Mouse (Mus musculus): ENCODE results near the gene Hipk3.

Hipk3 gene
- long read RNA-seq, experiment 1, partial matches to known transcripts: 1 of 8 reads
- long read RNA-seq, experiment 1, other reads (novel, unspliced or antisense): 7 of 8 reads
- long read RNA-seq, experiment 2, partial matches to known transcripts: 1 of 8 reads
- long read RNA-seq, experiment 2, other reads (novel, unspliced or antisense): 7 of 8 reads

DNA sequence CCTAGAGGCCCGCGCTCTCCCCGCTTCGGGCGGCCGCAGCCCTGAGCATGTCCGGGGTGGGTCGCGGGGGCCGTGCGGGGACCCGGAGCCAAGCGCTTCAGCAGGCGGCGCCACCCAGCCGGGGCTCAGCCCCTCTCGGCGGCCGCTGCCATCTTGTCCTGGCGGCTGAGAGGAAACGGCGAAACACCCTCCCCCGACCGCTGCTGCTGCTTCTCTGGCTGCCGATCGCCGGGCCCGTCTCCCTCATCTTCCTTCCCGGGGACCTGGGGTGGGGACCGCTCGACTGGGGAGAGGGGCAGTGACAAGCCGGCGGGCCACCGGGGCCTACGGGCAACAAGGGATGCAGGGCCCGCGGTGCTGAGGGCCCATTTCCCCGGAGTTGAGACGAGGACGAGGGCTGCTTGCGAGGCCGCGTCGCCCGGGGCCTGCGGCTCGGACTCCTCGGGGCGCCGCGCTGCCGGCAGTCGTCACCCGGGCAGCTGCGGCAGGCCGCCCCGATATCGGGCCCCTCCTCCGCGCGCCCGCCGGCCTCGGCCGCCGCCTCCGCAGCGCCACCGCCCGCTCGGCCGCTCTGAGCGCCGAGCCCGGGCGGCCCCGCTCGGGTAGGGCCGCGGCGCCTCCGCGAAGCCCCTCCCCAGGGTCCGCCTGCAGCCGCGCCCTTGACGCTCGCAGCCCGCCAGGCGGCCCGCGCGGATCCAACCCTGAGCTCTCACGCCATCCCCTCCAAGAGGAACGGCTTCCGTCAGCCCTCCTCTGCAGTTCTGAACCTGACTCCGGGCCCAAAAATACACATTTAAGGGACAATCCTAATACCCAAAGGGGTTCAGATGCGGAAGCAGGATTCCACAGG is at the start of gene Hipk3:
TSS of gene Hipk3 (minus strand) at position 496 of the 850 bp plus-strand sequence.
- intact Hi-C loops (cut with DNase I): loop anchor here (5.0 kb wide), 2 partner anchors 47 to 98 kb away; partner anchors contain the start of gene Cstf3

DNA sequence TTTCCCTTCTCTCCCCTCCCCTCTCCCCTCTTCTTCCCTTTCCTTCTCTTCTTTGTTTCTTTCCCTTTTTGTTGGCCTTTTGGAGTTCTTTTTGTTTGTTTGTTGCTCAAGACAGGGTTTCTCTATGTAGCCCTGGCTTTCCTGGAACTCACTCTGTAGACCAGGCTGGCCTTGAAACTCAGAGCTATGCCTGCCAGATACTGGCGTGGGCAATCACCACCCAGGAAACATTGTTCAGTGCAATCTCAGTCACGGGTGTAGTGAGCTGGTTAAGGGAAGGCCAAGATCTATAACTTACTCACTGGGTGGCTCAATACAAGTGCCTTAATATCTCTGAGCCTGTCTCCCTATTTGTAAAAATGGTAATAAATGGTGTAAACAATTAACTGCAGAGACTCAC is 46.0 kb upstream of the Hipk3 start:
- intact Hi-C loops (cut with DNase I): no loop called here

DNA sequence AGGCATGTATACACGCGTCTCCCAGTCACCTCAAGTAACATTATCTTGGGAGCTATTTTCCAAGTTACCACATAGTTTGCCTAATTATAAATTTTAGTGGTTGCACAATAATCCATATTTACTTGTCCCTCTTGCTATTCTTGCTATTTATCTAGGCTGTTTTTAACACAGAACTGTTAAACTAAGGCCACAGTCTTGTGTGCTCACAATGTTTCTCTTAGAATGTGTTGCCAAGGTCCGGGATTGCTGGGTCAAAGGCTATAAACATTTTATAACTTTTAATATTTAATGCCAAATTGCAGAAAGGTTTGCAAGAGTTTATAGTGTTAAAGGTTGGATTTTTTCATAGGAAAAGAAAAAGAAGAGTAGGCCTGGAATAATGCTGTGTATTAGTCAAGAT is 40.5 kb upstream of the Hipk3 start:
- intact Hi-C loops (cut with DNase I): no loop called here

DNA sequence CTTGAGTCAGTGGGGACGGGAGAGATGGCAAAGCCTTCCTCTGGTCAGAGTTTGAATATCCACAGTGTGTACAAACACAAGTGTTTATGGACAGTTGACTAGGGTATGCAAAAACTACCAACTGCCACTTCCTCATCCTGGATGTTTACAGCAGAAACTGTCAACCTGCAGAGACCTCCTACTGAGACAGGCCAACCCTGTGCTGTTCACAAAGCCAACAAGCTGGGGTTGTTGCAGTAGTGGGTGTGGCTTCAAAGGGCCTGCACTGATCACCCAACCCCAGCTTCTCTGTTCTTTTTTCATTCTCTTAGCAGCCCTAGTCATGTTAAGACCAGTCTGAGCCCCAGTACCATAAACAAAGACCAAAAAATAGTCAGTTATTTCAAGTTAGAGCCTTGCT is 38.3 kb upstream of the Hipk3 start:
- intact Hi-C loops (cut with DNase I): no loop called here

DNA sequence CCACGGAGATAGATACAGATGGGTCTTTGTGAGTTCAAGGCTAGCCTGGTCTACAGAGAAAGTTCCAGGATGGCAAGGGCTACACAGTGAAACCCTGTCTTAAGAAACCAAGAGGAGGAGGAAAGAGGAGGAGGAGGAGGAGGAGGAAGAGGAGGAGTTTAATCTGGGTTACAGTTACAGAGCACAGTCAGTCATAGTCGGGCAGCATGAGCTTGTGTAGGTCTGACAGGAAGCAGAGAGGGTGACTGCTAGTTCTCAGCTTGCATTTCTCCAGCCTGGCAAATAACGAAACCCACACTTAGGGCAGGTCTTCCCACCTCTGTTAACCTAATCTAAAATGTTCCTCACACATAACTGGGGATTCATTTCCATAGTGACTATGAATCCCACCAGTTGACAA is 32.3 kb upstream of the Hipk3 start:
- intact Hi-C loops (cut with DNase I): no loop called here

DNA sequence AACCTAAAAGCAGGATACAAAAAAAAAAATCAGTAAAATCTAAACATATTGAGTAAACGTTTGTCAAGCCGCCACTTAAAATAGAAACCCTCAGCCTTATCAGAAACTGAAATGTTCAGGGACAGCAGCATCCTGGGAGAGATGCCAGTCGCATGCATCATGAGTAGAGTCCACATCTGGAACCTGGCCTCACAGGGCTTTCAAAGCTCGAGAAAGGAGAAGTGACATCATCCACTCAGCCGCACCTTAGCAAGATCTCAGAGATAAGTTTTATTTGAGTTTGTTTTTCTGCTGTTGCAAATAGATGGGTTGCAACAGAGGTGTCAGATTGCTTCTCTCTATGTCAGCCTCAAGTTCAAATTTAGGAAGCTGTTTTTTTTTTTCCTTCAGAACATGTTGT is 31.3 kb upstream of the Hipk3 start:
- intact Hi-C loops (cut with DNase I): no loop called here

DNA sequence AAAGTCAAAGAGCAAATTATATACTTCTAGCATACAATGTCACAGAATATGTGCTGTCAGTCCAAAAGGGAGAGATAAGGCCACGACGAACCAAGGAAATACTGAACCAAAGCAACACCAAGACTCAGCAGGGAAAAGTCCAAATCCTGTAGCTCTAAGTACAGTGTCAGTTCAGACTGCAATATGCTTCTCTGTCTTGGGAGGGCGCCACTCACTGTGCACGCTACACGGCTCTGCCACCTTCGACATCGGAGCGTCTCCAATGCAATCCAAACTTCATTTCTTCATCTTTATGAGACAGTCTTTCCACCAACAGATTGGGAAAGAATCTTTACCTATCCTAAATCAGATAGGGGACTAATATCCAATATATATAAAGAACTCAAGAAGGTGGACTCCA is 17.4 kb upstream of the Hipk3 start:
- intact Hi-C loops (cut with DNase I): no loop called here

DNA sequence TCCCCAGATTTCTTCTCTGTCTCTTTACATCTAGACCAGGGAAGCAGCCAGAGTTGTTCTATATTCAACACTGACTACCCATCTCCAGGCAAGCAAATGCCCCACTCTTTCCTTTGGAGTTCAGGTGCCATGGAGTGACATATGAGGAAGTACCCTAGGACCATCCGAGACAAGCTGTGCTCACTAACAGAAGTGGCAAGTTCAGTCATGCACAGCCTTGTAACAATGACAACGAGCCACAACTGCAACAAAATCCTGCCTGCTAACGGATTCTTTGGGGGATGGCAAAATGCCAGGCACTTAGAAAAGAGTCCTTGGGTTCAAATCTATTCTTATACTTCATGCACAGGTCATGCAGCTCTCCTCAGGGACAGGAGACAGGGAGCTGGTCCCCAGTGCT is 8.1 kb upstream of the Hipk3 start:
- intact Hi-C loops (cut with DNase I): no loop called here

DNA sequence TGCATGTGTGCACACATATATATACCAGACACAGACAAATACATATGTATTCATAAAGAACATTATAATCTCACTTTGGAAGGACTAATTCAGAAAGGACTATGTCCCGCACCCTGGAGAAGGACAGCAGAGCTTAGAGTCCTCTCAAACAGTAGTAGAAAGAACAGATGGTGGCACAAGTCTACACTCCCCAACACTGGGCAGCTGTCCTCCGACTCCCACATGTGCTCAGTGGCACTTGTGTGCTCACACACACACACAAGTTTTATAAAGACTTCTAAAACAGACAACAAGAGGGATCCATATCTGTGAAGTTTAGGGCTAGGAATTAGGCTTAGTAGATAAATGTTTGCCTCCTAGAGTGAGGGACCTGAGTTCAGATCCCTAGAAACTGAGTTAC is 6.8 kb upstream of the Hipk3 start:
- intact Hi-C loops (cut with DNase I): no loop called here

DNA sequence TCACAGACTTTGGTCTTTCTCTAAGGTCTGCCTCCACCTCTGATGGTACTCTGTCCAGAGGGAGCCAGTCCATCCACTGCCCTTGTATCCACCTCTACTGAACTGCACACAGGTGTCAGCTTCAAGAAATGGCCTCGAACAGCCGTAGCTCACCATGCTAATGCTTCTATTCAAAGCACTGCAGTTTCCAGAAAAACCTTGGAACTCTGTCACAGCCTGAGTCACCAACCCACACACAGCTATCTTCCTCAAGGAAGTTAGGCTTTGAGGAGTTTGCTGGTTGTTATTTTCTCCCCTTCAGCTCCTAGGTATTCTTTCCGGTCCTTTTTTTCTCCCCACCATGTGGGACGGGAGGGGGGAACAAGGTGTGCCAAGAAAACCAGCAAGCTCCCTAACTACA is 3.5 kb upstream of the Hipk3 start:
- intact Hi-C loops (cut with DNase I): no loop called here

DNA sequence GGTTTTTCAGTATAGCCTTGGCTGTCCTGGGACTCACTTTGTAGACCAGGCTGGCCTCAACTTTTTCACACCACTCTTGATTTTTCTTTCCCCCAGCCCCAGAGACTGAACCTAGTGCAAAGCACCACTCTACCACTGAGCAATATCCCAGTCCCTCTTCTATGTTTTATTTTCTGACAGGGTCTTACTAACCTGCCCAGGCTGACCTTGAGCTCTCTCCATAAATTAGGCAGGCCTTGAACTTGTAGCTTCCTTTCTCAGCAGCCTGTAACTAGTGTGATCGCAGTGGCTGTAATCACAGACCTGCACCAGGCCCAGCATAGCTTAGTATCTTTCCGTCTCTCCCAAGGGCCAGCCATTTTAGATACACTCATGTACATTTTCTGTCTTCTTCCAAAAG is 3.0 kb upstream of the Hipk3 start:
- intact Hi-C loops (cut with DNase I): no loop called here

DNA sequence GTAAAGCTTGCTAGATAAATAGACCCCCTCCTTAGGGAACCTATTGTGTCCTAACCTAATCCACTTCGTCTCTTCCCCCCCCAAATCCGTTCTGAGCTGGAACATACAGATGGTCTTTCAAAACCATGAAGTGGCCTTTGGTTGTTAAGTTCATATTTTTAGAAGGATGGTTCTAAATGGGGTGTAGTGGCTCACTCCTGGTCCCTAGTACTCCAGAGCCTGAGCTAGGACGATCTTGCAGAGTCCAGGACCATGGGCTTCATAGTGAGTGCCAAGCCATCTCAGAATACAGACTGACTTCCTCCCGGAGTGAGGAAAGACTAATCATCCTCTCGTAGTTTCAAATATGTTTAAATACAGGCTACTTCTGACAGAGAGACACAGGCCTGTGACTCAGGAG is 2.0 kb upstream of the Hipk3 start:
- intact Hi-C loops (cut with DNase I): no loop called here

DNA sequence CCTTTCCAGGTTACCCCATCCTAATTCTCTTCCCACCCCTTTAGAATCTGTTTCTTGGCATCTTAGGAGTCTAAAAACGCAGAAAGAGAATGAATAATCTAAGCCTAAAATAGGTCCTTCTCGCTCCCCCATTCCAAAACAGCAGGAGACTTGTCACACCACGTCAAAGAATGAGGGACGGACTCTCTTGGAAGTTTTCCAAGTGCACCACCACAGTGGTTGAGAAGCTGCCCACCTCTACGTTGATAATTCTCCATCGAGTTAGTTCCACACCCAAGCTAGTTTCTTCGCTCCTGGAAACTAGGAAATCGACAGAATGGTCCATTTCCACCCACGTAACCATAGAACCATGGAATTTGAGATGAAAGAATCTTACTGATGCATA is 547 bp upstream of the Hipk3 start:
- intact Hi-C loops (cut with DNase I): loop anchor here (5.0 kb wide), 2 partner anchors 47 to 98 kb away; partner anchors contain the start of gene Cstf3

DNA sequence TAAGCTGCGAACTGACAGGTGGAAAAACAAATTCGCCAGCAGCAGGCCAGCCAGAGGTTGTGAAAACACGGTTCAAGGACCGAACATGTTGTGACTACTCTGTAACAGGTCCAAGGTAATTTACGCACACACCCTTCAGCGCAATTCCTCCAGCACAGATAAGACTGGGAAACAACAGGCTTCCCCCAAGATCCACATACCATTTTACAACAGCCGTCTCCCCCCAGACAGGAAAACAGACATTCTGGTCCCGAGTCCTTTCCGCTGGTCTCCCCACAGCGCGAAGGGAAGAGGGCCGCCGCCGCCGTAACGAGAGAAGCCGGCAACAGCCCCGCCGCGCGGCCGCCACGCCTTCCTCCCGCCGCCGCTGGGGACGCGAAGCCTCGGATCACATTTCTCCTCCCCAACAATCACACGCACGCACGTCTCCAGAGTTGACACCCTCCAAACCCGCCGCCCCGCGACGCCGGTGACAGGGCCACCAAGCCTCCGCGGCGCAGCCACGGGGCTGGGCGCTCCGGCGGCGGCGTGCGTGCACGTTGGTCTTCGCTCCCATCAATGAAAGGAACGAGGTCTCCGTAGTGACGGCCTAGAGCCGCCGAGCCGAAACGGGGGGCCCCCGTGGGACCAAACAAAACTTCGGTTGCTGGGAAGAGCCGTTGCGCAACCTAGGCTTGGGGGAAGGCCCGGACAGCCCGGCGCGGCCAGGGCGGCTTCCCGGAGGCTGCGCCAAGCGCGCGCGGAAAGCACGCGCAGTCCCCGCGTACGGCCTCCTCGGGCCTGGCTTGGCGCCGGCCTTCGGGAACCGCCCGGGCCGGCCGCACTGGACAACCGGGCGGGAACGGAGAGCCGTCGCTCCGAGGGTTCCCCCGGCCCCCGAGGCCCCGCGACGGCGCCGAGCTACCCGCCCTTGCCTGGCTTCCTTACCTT is 960 bp downstream of the Hipk3 start:
- intact Hi-C loops (cut with DNase I): loop anchor here (5.0 kb wide), 2 partner anchors 46 to 99 kb away; partner anchors contain the start of gene Cstf3

DNA sequence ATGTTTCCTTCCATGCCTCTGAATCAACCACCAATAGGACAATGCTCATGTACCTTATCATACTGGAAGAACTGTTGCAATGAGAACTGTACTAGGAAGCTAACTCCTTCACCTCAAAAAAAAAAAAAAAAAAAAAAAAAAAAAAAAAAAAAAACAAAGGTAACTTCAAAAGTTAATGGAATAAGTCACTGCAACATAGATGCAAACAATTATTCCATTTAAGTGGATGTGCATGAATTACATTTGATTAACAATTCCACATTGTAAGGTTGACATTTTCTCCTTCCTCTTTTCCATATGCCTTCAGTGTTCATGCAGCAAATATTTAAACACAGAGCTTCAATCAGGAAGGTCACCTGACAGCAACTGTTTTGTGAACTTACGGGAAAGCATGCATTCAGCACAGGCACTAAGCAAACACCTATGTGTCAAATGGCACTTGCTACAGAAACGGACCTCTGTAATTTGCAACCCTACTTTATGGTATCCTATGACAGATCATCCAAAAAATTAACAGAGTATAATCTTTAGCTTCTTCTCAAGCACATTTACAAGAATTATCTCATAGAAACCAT is 2.9 kb downstream of the Hipk3 start:
- intact Hi-C loops (cut with DNase I): loop anchor here (5.0 kb wide), 2 partner anchors 44 to 101 kb away; partner anchors contain the start of gene Cstf3

DNA sequence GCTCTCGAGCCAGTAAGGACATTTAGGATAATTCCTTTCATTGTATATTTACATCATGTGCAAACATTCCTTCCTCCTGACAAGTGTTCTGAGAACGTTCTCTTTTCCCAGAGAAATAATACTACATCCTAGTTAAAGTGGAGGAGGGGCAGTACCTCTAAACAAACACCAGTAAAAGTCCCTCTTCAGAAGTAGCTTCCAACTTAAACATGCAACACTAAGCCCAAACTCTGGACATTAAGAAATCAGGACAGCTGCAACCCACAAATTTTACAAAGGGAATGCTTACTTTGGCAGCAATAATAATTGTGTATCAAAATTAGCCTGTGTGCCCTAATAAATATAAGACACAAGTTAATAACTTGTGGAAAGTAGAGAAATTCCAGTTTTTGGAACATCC is 3.5 kb downstream of the Hipk3 start:
- intact Hi-C loops (cut with DNase I): loop anchor here (5.0 kb wide), 2 partner anchors 43 to 102 kb away; partner anchors contain the start of gene Cstf3

DNA sequence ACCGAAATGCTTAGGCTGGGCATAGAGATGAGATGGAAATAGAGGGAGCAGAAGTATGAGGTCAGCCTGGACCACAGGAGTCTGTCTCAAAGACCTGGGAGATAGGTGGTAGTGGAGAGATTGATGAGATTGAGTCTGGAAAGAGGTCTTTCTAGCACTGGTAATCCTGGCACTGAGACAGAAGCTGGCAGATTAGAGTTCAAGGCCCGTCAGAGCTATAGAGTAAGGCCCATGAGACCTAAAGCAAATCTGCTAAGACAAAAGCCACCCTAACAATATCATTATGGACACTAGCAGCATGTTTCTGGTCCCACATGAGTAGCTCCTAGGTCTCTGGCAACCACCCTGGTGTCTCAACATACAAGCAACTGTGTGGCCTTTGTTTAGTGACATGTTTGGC is 4.4 kb downstream of the Hipk3 start:
- intact Hi-C loops (cut with DNase I): loop anchor here (5.0 kb wide), 2 partner anchors 43 to 102 kb away; partner anchors contain the start of gene Cstf3

DNA sequence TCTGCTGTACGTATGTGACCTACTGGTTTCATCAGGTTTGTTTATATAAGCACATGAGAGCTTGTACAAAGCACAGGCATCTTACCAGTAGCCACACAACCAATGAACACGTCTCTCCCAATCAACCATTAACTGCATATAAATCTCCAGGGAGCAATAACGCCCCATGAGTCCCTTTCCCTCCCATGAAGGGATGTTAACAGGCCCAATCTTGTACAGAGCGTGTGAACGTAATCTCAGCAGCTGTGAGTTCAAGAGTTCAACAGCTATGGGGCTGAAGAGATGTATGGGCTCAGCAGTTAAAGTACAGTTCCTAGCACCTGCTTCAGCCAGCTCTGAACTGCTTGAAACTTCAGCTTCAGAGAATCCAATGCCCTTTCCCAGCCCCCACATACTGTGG is 9.8 kb downstream of the Hipk3 start:
- intact Hi-C loops (cut with DNase I): no loop called here

DNA sequence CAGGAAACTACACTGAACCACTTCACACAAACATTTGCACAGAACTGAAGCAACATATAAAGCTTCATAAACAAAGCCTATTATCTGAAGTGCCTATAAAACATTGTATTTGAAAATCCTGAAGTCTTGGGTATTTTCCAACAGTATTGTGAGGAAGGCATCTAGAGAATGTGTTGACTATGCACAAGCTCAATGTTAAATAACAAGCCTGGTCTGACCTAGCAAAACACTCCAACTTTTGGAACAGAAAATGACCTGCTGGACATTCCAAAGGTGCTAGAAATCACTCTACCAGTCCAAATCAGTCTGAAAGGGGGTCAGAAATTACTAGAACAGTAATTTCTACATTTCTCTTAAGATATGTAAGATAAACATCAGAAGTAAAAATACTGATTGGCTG is 12.1 kb downstream of the Hipk3 start:
- intact Hi-C loops (cut with DNase I): no loop called here

DNA sequence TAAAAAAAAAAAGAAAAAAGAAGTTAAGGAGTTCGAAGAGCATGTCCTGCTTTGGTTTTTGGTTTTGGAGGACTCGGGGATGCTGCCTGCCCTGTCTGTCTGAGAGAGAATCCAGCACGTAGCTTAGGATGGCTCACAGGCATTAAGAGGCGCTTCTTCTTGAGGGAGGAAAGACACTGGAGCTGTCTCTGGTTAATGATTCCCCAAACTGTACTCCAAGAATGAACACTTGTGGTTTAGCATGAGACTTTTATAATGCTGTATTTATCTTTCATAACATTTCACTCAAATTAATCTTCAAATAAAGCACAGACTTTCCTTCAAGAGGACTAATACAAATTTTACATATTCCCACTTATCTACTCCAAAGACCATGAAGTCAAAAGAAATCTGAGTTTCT is 15.2 kb downstream of the Hipk3 start:
- intact Hi-C loops (cut with DNase I): no loop called here

DNA sequence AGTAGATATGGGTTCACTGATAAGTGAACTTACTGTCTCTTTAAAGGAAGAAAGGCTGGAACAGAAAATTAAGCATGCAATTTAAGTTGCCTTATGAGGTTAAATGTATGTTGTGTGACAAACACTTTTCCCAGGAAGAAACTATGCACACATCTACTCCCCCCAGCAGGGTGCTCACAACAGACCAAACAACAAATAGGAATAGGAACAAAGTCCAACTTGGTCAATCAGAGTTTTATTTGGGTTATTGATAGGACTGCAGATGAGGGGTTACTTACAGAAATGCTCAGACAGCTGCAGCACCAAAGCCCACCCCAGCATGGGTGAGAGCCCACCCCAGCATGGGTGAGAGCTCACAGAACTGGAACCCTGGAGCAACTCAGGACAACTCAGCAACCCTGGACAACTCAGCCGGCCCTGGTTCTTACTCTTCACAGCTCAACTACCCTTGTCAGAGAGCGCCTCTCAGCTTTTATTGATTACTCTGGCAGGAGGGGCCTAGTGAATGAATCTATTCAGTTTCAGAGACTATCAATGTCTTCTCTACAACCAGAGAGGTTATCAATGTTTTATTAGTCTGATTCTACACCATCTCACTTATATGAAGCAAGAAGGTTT is 16.7 kb downstream of the Hipk3 start:
- intact Hi-C loops (cut with DNase I): no loop called here
